Mouse (Mus musculus): ENCODE measurements around the gene Noto.

The Noto gene

DNA sequence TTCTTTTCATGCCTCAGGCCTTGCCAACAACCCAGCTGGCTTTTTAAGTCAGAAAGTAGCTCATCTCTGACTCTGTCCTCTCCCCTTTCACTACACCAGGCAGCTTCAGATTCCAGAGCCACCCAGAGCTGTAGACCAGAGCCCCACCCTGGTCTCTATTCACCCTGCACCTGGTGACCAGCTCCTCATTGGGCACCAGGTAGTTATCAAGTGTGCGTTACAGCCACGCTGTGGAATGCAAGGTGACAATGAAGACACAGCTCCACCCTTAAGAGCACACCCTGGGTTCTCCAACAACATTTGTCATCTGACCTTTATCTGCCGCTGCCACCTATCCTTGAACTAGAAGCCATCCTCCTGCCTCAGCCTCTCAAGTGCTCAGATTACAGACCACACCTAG is 51.9 kb downstream of the Noto start:
- peak; percentile 61 for DNase-seq (ENCODE audit: low read depth, low spot score)

DNA sequence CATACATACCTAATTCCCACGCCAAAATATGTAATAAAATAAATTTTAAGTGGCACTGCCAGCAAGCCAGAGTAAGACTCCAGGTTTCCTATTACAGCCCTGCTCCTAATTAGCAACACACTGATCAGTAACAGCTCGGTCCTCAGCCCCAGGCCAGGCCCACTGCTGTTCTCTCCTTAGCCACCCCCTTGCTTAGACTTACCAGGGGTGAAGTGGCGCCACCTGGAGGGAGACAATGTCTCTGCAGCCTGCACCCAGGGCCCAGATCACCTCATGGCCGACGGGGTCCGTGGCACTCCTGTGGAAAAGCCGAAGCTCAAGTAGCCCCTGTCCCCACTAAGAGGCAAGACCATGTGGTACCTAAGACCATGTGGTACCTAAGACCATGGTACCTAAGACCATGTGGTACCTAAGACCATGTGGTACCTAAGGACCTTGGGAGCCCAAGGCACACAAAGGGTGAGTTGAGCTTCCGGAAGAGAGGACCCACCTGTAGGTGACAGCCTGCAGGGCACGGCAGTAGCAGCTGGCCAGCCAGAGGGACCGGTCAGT is 53.8 kb downstream of the Noto start:
- DNase-seq (ENCODE audit: low read depth, low spot score): peak; percentile 83

DNA sequence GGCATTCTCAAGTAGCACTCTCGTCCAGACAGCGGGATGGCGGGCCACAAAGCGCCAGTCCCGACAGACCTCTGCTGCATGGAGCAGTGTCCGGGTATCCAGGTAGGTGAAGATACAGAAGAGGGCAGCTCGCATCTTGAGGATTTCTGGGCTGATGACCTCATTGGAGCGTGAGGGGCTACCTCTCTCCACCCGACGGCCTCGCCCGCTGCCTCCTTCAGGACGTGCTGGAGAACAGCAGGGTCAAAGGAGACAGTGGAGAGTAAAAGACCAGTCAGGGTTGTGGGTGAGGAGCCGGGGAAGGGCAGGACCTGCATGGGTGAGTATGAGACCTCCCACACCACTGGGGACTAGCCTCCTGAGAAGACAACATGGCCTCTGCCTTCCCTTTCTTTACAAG is 54.7 kb downstream of the Noto start:
- peak; percentile 58 for DNase-seq (ENCODE audit: low read depth, low spot score)
